Mouse (Mus musculus): ENCODE measurements around the gene Pheta1.

Gene Pheta1

DNA sequence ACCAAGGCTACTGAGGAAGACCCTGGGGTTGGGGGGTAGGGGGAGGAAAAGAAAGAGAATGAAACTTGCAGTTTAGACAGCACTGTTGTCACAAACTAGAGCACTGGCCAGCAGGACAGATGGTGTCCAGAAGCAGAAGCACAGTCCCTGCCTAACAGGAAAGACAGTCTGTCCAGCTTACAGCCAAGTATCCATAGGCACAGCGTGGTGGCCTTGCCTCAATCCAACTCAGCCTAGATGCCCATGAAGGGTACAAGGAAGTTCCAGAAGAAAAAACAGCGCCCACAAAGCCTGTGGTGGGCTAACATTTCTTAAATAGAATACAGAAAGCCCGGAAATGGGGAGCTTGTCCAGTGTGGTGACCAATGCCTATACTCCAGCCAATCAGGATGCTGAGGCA is 23.2 kb upstream of the Pheta1 start:
- DNase-seq (ENCODE audit: low spot score in 2 of 2), result no peak

DNA sequence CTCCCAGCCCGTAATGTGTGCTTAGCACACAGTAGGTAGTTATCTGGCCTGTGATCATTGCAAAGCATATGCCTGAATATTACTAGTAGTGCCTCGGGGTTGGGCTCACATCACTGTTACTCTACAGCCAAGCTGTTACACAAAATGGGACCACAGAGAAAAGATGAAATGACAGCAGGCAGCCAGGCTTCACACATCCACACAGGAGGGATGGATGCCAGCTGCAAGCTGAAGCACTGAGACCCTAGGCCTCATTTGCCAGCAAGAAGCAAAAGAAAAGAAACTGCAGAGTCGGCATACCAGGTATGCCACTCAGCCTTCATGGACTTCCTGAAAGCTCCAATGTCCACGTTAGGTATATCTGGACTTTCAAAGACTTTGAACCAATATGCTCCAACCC is 20.9 kb upstream of the Pheta1 start:
- DNase-seq (ENCODE audit: low spot score in 2 of 2), result no peak

DNA sequence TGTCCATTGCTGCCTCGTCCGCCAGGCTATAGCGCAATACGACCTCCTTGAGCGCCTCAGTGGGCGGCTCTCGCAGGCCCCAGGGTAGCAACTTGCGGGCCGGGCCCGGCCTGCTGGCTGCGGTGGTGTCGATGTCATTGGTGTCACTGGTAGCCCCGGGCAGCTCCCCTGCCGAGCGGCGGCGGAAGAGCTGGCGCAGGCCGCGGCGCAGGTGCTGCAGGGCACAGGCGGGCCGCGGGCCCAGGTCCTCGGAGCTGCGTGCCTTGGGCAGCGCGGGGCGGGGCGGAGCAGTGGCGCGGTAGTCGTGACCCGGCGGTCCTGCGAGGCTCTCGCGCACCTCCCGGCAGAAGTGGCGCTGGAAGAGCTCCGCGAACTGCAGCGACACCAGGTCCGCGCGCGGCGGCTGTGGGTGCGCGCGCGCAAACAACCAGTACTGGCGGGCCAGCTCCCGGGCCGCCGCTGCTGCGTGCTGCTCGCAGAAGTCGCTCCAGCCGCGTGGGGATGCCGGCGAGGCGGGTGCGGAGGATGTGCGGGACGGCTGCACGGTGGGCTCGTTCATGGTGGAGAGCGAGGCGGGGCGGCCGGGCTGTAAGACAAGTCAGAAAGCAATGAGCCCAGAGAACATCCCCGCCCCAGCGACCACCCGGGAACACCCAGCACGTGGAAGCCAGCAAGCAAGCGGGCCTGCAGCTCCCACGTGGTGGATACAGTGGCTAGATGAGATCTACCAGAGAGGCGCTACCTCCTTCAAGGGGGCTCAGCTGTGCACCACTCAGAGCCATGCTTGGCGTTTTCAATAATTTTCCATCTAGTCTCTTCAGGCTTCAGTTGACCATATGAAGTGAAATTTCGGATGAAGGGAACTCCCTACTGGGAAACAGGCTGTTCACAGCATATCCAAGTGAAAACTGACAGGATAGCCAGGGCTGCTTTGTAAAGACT is 20.0 kb upstream of the Pheta1 start:
- DNase-seq (ENCODE audit: low spot score in 2 of 2), result no peak

DNA sequence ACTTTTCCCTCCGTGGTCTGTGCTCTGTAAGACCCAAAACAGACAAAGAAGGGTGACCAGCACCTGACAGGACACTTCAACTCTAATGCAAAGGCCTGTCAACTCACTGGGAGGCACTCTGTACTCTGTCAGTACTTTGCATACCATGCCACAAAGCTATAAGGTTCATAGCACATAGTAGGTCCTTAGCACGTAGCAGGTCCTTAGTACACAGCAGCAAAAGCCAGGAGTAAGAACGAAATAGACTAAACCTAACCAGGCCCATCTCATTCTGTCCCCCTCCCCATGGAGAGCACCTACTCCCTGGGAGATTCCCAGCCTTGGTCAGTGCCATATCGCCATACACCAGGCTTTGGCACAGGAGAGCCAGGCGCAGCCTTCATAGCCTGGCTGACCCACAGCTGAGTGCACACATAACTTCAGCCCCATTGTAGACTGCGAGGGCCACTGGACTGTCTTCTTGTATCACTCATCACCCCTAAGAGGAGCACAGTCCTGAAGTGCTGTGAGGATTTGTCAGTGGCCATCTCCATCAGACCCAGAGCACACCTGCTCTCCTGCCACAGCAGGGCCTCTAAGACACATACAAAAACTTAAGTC is 17.7 kb upstream of the Pheta1 start:
- DNase-seq (ENCODE audit: low spot score in 2 of 2), result no peak

DNA sequence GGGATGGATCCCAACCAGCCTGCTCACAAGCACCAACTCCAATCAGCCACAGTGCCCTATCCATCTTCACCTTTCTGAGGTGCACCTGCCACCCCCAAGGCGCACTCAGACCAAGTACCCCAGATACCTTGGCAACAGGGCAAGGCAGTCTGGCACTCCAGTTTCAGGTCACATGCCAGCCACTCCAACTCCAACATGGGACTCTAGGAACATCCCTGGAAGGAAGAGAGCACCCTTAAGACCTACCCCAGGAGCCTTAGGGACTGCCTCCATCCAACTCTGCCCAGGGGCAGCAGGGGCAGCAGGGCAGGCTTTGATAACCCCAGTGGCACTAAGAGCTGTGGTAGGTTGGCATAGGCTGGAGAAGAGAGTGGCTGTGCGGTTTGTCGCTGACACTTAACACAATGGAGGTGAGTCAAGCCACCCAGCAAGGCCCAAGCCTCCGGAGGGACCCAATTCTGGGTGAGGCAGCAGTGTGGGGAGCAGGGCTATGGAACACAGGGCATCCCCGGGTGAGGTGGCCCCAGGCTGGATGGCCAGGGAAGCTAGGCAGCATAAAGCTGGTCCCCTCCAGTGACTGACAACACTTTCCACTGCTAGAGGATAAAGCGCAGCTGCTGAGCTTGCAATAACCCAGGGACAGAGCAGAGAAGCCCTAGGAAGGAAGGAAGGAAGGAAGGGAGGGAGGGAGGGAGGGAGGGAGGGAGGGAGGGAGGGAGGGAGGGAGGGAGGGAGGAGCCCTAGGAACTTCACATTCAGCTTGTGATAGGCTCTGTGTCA is 16.2 kb upstream of the Pheta1 start:
- DNase-seq (ENCODE audit: low spot score in 2 of 2), result no peak

DNA sequence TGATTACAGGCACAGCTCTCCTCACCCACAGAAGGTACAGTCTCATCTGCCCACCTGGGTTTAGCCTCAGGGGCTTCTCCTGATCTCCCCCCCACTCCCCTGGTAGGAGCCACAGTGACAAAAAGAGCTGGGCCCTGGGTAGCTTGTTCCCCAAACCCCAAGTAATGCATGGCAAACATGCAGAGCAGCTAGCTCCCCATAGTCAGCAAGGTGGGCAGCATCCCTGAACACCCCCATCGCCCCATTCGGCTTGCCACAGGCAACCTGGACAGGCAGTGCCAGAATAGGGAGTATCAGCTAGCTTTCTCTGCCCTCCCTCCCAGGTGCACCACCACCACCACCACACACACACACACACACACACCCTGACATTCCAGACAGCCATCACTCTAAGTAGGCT is 15.6 kb upstream of the Pheta1 start:
- DNase-seq (ENCODE audit: low spot score in 2 of 2), result no peak

DNA sequence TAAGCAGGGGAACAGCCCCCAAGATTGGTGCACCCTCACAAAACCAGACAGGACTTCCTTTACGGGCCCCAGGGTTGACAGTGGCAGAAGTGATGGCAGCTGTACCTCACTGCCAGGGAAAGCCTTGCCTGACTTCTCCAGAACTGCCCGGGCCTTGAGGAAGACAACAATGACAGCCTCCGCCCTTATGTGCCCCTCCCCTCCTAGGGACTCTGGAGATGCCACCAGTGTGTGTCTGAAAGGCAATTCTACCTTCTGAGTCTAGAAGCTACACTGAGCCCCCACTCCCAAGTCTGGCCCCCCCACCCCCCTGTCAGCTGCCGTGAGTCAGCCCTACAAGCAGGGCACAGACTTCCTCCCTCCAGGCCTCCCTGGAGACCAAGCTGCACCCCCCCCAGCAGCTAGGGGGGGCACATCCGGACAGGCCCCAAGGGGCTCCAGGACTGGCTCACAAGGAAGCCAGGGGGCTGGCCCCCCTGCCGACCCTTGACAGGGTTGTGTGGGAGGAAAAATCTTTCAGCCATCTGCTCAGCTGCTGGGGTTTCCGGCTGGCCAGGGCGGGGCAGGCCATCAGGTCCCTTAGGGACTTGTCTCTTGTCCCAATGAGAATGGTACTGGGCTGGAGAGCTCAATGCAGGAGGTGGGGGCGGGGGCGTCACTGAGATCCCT is 15.1 kb upstream of the Pheta1 start:
- DNase-seq (ENCODE audit: low spot score in 2 of 2), result peak in 1 of 2 experiments; percentile 51

DNA sequence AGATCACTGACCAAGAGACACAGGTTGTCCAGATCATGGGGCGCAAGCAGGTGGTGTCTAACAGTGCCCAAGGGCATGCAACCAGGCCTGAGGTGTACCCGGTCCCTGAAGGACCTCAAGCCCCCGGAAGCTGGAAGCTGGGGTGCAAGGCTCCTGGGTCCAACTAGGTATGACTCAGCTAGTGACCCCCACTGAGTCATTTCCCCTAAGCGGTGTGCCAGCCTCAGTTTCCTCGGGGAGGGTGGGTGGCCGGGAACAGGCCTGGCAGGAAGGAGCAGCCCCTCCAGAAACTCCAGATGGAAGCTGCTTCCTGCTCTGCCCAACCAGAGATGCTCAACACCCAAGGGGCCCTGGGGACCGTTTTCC is 14.6 kb upstream of the Pheta1 start:
- DNase-seq (ENCODE audit: low spot score in 2 of 2), result no peak

DNA sequence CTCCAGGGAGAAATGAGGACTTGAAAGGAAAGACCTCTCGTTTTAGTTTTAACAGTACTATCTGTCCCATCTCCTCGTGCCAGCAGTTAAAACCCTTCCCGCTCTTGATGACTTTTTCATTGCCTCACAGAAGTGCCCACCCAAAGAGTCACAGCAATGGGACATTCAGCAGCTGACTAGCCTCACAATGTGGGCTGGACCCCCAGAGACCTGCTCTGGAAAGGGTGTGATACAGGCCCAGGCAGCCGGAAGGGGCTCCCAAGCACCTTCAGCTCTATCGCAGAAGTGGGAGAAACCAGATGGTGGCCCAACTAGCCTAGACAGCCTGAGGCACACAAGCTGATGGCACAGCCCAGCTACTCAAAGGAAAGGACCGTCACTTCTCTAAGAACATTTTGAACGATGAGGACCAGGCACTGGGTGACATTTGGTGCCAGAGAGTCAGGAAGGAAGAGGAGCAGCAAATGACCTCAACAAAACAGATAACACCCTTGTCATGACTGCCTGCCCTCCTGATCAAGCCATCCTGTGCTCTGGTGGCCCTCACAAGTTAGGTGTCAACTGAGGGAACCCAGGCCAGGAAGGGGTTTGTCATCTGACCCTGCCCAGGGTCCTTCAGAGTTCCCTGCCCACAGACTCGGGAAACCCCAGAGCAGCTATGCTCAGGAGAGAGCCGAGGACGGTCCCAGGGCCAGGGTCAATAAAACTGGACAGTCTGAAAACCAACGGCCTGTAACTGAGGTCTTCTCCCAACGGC is 13.6 kb upstream of the Pheta1 start:
- DNase-seq (ENCODE audit: low spot score in 2 of 2), result no peak

DNA sequence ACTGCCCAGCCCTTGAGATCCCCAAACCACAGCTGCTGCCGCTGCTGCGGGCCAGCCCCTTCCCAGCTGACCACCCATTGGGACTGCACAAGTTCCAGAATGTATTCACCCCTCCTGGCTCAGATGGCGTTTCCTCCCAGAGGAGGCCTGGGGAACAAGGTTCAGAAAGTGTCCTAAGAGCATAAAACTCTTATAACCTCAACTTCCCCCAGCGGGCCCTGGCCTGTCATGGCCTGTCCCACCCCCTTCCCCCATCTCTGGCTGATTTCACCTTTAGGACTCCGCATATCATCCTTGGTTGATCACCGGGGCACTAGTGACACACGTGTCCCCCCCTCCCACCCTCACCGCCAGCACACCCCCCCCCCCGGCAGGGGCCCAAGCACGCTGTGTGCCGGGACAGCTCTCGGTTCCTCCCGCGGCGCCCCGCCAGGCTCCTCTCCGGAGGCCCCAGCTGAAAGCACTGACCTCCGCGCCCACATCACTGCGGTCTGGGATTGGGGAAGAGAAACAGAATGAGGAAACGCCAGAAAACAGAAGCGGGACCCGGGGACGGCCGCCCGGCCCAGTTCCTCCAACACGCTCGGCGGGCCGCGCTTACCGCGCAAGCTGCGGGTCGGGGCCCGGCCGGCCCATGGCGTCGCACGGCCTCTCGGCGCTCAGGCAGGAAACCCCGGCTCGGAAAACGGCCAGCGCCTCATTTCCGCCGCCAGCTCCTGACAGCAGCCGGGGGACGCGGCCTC is 12.7 kb upstream of the Pheta1 start:
- DNase-seq (ENCODE audit: low spot score in 2 of 2), result no peak

DNA sequence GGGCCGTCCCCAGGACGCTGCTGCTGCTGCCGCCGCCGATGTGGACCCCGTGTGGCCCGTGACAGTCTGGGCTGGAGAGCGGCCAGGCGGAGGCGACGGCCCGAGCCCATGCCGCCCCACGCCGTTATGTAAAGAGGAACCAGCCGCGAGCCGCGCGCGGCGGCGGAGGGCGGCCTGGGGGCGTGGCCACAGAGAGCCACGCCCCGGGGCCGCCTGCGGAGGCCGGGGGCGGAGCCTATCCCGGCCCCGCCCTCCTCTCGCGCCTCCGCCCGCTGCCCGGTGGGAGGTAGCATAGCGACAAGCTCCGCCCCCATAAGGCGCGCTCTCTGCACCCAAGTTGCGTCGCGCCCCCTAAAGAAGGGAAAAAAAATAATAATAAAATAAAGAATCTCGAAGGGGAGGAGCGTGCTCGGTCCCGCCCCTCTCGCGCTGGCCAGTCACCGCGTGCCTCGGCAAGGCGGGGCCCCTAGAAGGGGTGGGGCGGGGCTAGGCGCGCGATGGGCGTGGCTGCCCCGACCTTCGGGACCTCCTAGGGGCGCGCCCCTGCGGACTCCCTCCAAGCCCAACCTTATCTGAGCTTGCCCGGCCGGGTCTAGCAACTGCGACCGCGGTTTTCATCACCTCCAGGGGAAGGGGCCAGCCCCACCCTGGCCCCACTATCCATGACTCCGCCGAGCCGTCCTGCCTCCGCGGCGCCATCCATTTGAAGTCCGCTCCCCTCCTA is 11.9 kb upstream of the Pheta1 start:
- DNase-seq (ENCODE audit: low spot score in 2 of 2), result peak; percentile 89 to 93

DNA sequence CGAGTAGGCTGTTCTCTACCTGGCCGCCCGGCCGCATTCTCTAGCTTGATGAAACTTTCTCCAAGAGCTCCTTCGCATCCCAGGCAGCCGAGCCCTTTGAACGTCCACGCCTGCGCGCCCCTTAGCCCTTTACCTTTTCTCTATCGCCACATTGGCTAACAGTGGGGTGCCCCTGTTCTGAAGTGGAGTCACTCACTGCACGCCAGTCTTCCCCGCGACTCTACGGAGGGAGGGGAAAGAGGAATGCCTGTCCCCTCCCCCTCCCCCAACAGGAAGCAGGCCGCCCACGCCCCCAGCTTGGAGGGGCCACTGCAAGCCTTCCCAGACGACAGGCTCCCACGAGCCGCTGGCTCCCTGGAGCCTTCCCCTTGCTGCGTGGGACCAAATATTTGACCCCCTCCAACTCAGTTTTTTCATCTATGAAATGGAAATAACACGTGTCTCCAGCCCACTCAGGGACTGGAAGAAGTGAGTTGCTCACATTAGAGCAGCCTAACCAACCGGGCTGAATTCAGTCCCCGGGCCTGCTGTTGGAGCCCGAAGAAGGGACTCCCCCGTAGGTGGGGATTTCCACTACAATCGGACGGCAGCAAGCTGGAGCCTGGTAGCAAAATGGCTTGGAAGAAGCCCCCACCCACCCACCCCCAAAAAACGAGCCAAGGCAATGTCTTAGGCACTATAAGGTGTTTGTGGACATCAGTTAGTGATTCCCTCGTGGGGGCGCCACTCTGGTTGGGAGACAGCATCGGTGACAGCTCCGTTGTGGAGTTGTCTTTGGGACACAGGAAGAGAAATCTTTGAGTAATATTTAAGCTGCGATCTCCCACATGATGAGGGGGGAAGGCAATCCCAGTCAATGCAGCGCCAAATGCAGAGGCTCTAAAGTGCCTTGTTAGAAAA is 11.1 kb upstream of the Pheta1 start, which contains the start of gene Sh2b3:
Gene Sh2b3, minus strand, starts transcription at position 206 of the 900 bp plus-strand sequence.
- DNase-seq (ENCODE audit: low spot score in 2 of 2), result no peak

DNA sequence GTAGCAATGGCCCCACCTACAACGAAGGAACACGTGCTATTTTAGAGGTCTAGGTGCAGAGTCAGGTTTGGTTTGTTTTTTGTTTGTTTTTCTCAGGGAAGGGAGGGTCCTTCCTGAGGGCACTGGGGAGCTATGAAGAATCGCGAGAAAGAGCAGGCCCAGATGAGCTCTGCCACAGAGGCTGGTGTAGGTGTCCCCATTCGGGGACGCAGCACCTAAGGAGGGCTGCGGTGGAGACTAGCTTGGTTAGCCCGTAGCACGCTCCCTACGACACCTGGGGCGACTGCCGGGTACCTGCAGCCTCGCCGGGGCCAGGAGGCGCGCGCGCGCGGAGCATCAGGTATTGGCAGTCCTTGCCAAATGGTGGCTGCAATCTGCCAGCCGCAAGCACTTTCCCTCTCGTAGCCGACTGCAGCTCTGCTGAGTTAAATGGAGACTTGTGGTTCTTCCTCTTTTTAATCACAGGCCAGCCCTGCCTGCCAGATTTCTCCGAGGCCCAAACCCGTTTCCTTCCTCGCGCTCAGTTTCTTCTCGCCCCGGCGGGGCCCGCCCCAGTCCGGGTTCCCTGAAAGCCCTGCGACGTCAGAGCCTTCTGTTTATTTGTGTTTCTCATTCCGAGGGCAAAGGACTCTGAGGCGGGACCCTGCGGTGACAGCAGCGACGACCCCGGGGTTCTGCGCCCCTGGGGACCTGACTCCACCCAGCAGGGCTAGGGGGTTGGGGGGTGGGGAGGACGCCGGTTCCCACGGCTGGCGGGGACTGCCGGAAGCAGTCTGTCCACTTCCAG is 10.2 kb upstream of the Pheta1 start:
- DNase-seq (ENCODE audit: low spot score in 2 of 2), result peak; percentile 56 to 70

DNA sequence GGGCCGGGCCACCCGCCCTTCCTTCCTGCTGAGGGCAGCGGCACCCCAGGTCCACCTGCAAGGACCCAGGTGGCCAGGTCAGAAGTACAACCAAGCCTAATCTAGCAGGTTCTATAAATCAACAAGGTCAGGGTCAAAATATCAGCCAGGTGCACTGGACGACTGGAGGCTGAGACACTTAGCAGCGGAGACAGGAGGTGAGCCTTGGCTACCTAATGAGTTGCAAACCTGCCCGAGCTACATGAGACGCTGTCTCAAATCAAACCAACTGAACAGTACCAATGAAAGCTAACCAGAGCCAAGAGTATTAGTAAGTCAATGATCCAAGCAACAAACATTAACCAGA is 9.7 kb upstream of the Pheta1 start:
- DNase-seq (ENCODE audit: low spot score in 2 of 2), result no peak

DNA sequence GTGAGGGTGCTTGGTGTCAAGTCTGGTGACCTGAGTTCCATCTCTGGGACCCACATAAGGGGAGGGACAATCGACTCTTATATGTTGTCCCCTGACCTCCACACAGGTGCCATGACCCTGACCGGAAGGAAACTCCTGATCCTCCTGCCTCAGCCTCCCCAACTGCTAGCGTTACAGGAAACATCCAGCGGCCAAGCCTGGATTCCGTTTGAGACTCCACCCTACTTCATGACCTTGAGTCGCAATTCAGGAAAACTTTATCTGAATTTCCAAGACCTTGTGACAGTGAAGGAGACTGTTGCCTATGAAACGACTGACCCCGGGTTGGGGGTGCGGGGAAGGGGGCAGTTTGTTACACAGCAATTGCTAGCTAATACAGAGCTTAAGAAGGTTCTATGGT is 7.3 kb upstream of the Pheta1 start:
- no peak for DNase-seq (ENCODE audit: low spot score in 2 of 2)

DNA sequence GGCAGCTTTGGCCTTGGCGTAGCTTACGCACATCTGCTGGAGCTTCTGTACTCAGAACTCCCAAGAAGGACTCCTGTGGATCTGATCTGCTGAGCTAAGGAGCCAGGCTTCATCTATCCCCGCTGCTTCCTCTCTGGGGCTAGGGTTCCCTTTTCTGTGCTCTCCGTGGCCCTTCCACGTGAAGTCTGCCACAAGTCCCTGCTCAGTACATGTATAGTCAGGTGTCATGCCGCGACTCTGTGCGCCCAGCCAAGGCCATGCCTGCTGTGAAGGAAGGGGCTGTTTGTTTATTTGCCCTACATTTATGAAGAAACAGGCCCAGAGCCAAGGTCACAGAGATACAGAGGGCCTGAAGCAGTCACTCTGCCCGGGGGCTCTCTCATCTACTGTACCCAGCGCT is 6.8 kb upstream of the Pheta1 start:
- DNase-seq (ENCODE audit: low spot score in 2 of 2), result no peak

DNA sequence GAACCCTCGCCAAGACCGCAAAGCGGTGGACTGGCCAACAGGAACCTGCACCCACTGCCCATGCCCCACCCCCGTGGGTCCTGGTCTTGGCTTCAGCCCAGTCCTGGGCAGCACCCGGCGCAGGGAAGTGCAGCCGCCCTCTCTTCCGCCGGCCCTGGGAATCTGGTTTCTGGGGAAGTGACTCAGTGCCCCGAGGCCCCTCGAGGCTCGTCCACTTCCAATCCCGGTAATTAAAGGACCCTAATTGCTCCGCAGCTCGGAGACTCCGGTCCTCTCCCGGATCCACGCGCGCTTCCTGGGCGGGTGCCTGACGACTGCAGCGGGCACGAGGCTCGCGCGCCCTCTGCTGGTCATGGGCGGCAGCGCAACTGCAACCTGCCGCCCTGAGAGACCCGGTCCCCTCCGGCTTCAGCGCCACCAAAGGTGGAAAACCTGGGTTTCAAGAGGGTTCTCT is 6.1 kb upstream of the Pheta1 start:
- peak; percentile 76 to 83 for DNase-seq (ENCODE audit: low spot score in 2 of 2)

All from urinary bladder, postnatal 36 days (tissue).